Mouse (Mus musculus) bone marrow macrophage, adult 2 months (primary cell): ENCODE data around the gene Slc46a1. TPM values are rescaled to one million over a fixed set of nuclear protein-coding genes. Genes with fewer than 3 reads are reported as not detected.

Source experiments
- H3K27ac ChIP-seq: 2 replicates; pipeline ENCODE4 v1.5.1; 2012; ENCODE audit warnings: low read depth, low read length; ENCODE audit not compliant: insufficient read depth
- H3K4me1 ChIP-seq: 2 replicates; pipeline ENCODE4 v1.6.1; 2012; ENCODE audit warnings: low read length; ENCODE audit not compliant: control insufficient read depth, insufficient read depth
- H3K4me3 ChIP-seq: 2 replicates; pipeline ENCODE4 v1.5.1; 2012; ENCODE audit warnings: mild to moderate bottlenecking, low read length, moderate library complexity; ENCODE audit not compliant: insufficient read depth
- CTCF ChIP-seq: IDR thresholded peaks from 2 replicates; pipeline ENCODE4 v1.5.1; 2012; ENCODE audit warnings: low read depth, mild to moderate bottlenecking, low read length, moderate library complexity
- POLR2A ChIP-seq: IDR thresholded peaks from 2 replicates; pipeline ENCODE4 v1.6.1; 2012; ENCODE audit warnings: mild to moderate bottlenecking, low read depth, low read length, borderline replicate concordance
- polyA plus RNA-seq: library from polyadenylated mRNA; stranded (reverse); fragments of >200 nt; gene quantifications from 2 replicates; pipeline ENCODE4 v1.2.4, GENCODE M21; 2012; ENCODE audit not compliant: missing spikeins, insufficient read depth, insufficient read length

Gene Slc46a1
- polyA plus RNA-seq, 1 experiment: 9.7 TPM

DNA sequence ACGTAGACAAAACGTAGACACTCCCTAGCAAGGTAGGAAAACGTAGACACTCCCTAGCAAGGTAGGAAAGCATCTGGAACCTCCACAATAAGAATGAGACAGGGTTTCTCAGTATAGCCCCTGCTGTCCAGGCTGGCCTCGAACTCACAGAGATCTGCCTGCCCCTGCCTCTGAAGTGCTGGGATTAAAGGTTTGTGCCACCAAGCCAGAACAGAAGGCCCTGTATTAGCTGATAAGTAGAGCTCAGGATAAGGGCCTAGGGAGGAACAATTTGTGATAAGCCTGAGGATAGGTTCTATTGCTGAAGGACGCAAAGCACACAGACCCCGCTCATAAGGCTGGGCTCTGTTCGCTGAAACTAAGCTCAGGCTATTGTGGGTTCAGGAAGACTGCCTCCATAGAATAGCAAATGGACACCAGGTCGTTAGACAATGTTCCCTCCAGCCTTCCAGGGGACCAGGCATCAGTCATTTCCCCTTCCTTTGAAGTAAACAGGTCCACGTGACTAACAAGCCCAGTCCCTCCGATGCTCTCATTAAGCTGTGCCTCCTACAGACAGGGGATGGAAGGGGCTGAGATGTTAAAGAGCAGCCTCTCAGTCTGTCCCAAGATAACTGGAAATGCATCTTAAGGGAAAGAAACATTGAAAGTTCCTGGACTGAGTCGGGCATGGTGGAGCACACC is 35.2 kb upstream of the Slc46a1 start:
- H3K4me1 ChIP-seq: no peaks in the 10 kb centered on the region
- H3K27ac ChIP-seq: no peak overlapping the region
- no peak for TF ChIP-seq POLR2A
- no peak for TF ChIP-seq CTCF
- H3K4me3 ChIP-seq: no peak overlapping the region

DNA sequence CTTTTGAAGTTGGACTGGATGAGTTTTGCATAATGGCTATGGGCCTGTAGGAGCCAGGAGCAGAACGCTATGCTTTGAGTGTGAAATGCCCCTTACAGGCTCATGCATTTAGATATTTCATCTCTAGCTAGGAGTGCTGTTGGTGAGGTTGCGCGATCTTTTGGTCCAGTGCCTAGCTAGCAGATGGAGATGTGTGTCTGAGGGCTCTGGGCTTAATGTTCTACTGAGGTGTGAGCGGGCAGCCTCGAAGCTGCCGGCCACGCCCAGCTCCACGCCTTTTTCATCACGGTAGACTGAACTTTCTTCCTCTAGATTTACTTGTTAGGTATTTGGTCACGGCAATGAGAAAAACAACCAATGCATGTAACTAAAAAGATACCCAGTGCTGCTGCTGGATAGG is 34.3 kb upstream of the Slc46a1 start:
- no peak overlapping the region for H3K27ac ChIP-seq
- TF ChIP-seq POLR2A (no peak), CTCF (no peak)
- H3K4me3 ChIP-seq: no peak overlapping the region
- H3K4me1 ChIP-seq: no peaks in the 10 kb centered on the region

- Histone ChIP-seq H3K4me3 (no peak overlapping the region), H3K4me1 (no peaks in the 10 kb centered on the region), H3K27ac (no peak overlapping the region)
- no peak for TF ChIP-seq POLR2A
- no peak for TF ChIP-seq CTCF
Measured at GRCm38 (mm10) chr11:78434052-78434451, 31.4 kb upstream of the Slc46a1 start.

DNA sequence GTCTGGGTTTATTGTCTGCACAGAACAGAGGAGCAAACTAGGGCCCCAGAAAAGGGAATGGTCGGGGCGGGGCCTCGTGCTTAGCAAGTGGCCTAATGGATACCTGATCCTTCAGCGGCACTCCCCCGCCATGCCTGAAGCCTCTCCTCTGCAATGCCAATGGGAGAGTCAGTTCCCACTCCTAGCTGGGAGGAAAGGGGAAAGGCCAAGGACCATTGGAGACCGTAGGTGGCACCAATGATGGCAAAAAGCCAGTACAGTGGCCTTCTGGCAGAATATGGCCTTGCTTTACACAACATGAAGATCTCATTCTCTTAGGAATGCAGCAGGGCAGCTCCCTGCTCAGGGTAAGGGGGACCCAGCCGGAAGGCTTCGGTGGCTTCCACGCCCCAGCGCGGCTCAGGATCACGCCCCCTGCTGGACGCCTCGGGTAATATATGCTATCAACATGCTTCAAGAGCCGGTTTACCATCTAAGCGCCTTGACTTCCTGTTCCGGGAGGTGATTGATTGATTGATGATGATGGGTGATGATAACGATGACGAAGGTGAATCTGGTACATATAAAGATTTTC is 29.6 kb upstream of the Slc46a1 start:
- peak; percentile 93 for TF ChIP-seq CTCF
- TF ChIP-seq POLR2A: no peak
- Histone ChIP-seq H3K27ac (no peak overlapping the region), H3K4me1 (no peaks in the 10 kb centered on the region), H3K4me3 (no peak overlapping the region)

- Histone ChIP-seq H3K27ac (no peak overlapping the region), H3K4me3 (no peak overlapping the region), H3K4me1 (no peaks in the 10 kb centered on the region)
- no peak for TF ChIP-seq CTCF
- TF ChIP-seq POLR2A: no peak
Measured at GRCm38 (mm10) chr11:78437182-78437581, 28.3 kb upstream of the Slc46a1 start.

- TF ChIP-seq POLR2A (no peak), CTCF (no peak)
- no peaks in the 10 kb centered on the region for H3K4me1 ChIP-seq
- no peak overlapping the region for H3K27ac ChIP-seq
- no peak overlapping the region for H3K4me3 ChIP-seq
Measured at GRCm38 (mm10) chr11:78438399-78438930, 27.0 kb upstream of the Slc46a1 start.

GRCm38 (mm10) chr11:78443115-78443514 is 22.4 kb upstream of the Slc46a1 start:
- no peak for TF ChIP-seq POLR2A
- no peak for TF ChIP-seq CTCF
- no peak overlapping the region for H3K27ac ChIP-seq
- peaks cover 11% of the 10 kb centered on the region for H3K4me1 ChIP-seq
- H3K4me3 ChIP-seq: no peak overlapping the region

DNA sequence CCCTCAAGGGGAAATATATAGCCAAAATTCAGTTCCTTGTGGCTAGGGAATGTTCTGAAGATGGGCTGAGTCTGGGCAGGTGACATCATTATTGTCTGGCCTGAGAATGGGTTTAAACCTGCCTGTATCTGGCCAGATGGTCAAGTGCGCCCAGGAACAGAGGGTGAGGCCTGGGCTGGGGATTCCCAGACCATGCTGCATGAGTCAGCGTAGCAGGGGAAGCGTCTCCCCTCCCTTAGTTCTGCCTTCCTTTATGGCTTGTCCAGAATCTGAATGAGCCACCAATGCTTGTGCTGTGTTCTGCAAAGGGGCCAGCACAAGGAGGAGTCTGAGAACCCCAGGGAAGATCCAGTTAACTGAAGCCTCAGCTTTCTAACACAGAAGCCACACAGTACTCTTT is 18.3 kb upstream of the Slc46a1 start:
- Histone ChIP-seq H3K4me1 (peaks cover 11% of the 10 kb centered on the region), H3K4me3 (no peak overlapping the region), H3K27ac (0 out of 2 replicates have a peak overlapping the region, but pooled peaks have one; percentile 20)
- no peak for TF ChIP-seq CTCF
- no peak for TF ChIP-seq POLR2A

GRCm38 (mm10) chr11:78448242-78448641 is 17.3 kb upstream of the Slc46a1 start:
- Histone ChIP-seq H3K4me3 (no peak overlapping the region), H3K27ac (no peak overlapping the region), H3K4me1 (peaks cover 11% of the 10 kb centered on the region)
- TF ChIP-seq POLR2A (no peak), CTCF (no peak)

- H3K4me1 ChIP-seq: peaks cover 11% of the 10 kb centered on the region
- H3K27ac ChIP-seq: no peak overlapping the region
- no peak for TF ChIP-seq CTCF
- TF ChIP-seq POLR2A: no peak
- no peak overlapping the region for H3K4me3 ChIP-seq
Measured at GRCm38 (mm10) chr11:78450337-78450736, 15.2 kb upstream of the Slc46a1 start.

DNA sequence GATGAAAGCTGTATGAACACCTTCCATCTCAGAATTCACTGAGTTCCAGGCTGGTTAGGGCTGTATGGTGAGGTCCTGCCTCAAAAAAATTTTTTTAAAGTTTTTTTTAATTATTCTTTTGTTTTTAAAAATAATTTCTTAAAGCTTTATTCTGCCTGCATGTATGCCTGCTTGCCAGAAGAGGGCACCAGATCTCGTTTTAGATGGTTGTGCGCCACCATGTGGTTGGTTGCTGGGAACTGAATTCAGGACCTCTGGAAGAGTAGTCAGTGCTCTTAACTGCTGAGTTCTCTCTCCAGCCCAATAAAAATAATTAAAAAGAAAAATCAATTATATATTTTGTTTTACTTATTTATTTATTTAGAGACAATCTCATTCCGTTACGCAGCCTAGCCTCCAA is 11.8 kb upstream of the Slc46a1 start:
- TF ChIP-seq POLR2A (no peak), CTCF (peak; percentile 98)
- Histone ChIP-seq H3K27ac (no peak overlapping the region), H3K4me3 (no peak overlapping the region), H3K4me1 (no peaks in the 10 kb centered on the region)
